Mouse (Mus musculus): Measurements from ENCODE around the gene Adam11.

Adam11 gene

GRCm38 (mm10) chr11:102753591-102754324 lies 7.5 kb upstream of the Adam11 start:
- ATAC-seq (ENCODE audit: low TSS enrichment), result peak; percentile 29; the same call in 1 of the 2 replicates

DNA sequence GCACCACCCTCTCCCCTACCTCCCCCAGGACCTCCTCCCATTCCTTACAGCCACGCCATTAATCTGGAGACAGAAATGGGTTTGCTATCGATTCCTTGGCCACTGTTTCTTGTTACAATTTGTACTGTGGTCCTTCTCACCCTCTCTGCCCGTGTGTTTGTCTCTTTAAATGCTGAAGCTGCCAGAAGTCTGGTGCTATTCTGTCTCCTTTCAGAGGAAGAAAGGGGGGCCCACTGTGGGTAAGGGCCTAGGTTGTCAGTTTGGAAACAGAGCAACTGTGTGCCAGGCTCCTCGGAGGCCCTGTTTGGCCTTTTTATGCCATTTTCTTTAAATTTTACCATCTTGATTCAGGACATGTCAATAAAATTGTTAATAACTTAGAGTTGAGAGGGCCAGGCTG lies 6.8 kb upstream of the Adam11 start:
- no peak for ATAC-seq (ENCODE audit: low TSS enrichment)

DNA sequence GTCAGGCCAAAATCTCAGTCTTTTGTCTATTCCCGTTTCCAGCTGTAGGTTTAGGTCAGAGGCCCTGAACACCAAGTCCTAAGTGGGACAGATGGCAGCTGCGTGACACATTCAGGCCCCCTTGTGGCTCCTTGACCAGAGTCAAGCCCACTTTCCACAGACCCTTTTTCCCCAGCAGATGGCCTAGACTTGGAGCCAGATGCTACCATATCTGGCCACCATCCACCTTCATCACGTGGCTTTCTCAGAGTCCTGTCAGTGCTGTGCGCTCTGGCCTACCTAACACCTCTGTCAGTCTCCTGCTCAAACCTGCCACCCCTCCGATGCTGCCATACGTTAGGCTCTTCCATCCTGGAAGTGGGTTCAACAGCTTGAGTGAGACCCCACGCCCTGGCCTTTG lies 5.8 kb upstream of the Adam11 start:
- ATAC-seq (ENCODE audit: low TSS enrichment), result no peak

DNA sequence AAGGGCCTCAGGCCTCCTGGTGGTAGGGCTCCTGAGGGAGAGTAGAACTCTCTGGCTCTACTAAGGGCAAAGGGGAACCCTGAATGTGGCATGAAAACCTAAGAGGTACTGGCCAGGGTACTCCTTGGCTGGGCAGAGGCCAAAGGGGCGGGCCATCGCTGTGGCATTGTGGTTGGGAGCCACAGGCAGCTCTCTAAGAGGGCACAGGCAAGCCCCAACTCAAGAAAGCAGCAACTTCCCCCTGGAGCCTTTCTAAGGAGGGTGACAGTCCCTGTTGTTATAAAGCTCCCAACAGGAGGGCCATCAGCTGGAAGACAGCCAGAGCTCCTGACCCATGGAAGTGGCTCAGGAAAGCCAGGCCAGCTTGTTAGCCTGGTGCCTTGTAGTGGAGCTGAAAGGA lies 2.3 kb upstream of the Adam11 start:
- ATAC-seq (ENCODE audit: low TSS enrichment), result no peak

DNA sequence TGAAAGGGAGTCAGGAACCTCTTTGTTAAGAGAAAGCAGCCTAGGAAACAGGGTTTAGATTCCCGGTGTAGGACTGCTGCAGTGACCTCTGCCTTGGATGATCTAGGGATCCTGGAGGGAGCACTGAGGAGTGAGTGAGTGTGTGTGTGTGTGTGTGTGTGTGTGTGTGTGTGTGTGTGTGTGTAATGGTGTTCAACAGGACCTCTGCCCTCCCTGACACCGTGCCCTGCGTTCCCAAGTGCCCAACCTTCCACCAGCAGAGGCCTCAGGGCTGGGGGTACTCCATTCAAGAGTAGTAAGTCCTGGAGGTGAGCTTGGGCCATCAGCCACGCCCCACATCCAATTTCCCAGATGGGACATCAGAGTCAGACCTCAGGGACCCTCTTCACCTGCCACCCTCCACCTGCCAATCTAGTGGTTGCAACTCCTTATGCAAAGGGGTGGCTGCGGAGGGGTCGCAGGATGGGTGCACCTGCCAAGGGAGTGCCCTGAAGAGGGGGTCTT lies 382 bp upstream of the Adam11 start:
- ATAC-seq (ENCODE audit: low TSS enrichment), result no peak

- no peak for ATAC-seq (ENCODE audit: low TSS enrichment)
Measured at GRCm38 (mm10) chr11:102762248-102762647, 1.0 kb downstream of the Adam11 start.

DNA sequence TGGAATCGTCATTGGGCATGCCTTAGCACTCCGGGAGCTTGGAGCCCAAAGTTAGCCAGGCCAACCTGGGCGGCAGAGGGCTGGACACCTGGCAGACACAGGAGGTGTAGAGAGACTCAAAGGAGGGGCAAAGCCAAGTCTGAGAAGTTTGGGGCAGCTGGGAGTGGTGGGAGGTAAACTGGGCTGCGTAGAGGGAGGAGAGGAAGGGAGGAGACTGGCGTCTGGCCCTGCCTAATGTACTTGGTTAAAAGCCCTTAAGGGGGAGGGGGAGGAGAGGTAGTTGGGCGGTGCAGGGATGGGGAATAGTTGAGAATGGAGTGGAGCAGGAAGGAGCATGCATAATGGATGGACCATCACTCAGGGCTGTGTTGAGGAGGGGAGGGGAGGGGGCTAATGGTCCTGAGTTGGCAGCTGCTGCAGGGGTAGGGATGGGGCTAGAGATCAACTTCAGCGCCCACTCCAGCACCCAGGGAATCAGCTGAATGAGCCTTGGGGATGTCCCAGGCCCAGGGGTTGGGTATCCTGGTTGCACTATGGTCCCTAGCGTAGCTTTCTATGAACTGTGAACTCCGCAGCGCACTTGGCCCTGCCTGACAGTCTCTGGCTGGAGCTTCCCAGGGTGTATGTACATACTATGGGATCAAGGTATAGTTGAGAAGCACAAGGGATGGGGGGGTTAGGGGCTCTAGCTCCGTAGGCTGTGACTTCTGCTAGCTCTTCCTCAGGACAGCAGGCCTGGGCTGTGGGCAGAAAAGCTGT lies 1.9 kb downstream of the Adam11 start:
- ATAC-seq (ENCODE audit: low TSS enrichment), result 0 out of 2 replicates have a peak, but pooled peaks have one; percentile 29

DNA sequence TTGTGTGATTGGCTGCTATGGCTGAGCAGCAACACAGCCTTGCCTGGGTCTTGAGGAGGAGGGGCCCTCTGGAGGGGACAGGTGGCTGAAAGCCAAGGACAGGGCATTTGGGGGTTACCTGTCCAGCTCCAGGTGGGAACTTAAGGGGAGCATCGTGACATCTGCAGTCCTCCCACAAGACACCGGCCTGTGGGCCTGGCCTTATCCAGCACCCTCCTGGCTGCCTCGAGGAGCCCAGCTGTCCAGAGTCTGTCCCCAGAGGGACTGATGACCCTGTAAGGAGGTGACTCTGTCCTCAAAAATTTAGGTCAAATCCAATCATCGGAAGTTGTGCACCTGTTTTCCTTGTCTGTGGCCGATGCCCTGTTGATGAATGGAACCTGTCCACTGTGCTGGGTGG lies 4.2 kb downstream of the Adam11 start:
- ATAC-seq (ENCODE audit: low TSS enrichment), result no peak

DNA sequence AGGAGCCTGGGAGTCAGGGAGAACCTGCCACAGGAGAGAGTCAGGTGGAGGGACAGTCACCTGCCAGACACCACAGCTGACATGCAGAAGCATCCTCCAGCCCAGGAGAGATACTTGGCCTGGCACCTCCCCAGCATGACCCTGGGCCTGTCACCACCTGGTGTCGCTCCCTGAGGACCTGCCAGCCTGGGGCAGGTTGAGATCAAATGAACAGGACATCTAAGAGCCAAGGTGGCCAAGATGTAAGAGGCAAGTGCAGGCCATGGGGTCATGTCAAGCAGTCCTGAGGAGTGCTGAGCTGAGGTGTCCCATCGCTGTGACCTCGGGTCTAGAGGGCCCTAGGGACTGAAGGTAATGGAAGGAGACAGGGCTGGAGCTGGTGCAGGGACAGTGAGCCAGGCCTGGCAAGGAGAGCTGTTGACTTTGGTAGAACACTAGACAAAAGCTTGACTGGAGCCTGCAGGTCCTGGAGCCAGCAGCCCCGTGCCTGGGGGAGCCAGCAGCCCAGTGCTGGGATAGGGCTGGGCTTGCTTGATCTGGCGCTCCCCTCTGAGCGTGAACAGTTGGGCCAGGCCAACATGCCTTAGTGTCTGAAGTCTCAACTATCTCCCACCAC lies 5.9 kb downstream of the Adam11 start:
- no peak for ATAC-seq (ENCODE audit: low TSS enrichment)

GRCm38 (mm10) chr11:102769141-102769540 lies 7.9 kb downstream of the Adam11 start:
- no peak for ATAC-seq (ENCODE audit: low TSS enrichment)

GRCm38 (mm10) chr11:102769993-102770661 lies 8.9 kb downstream of the Adam11 start:
- no peak for ATAC-seq (ENCODE audit: low TSS enrichment)

- ATAC-seq (ENCODE audit: low TSS enrichment), result no peak
Measured at GRCm38 (mm10) chr11:102770662-102771435, 9.6 kb downstream of the Adam11 start.

DNA sequence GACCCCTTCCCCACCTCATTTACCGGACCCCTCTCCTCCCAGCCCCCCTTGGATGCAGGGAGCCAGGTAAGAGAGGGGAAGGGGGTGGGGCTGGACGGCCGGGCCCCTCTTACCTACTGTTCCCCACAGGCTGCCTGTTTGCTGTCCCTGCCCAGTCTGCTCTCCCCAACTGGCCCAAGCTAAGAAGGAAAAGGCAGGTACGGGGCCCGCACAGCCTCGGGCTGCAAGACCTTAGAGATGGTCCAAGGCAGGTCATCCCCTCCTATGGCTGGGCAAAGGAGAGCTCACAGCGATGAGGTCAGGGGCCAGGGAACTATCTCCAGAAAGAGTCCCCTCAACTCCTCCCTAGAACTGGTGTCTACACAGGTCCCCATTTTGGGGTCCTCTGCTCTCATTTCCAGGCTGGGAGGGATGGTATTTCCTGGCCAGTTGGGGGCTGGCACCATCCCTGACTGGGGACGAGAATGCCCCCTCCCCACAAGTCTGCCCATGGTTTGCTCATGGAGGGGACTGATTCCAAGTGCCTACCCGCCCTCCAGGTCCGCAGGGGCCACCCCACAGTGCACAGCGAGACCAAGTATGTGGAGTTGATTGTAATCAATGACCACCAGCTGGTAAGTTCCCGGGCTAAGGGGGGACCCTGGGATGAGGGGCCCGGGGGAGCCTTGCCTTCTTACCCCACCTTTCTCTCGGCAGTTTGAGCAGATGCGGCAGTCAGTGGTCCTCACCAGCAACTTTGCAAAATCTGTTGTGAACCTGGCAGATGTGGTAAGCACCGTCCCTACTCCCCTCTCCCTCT lies 10.9 kb downstream of the Adam11 start:
- no peak for ATAC-seq (ENCODE audit: low TSS enrichment)

GRCm38 (mm10) chr11:102772771-102773700 lies 11.8 kb downstream of the Adam11 start:
- no peak for ATAC-seq (ENCODE audit: low TSS enrichment)

GRCm38 (mm10) chr11:102773713-102774611 lies 12.7 kb downstream of the Adam11 start:
- peak; percentile 45; the same call in 1 of the 2 replicates for ATAC-seq (ENCODE audit: low TSS enrichment)

DNA sequence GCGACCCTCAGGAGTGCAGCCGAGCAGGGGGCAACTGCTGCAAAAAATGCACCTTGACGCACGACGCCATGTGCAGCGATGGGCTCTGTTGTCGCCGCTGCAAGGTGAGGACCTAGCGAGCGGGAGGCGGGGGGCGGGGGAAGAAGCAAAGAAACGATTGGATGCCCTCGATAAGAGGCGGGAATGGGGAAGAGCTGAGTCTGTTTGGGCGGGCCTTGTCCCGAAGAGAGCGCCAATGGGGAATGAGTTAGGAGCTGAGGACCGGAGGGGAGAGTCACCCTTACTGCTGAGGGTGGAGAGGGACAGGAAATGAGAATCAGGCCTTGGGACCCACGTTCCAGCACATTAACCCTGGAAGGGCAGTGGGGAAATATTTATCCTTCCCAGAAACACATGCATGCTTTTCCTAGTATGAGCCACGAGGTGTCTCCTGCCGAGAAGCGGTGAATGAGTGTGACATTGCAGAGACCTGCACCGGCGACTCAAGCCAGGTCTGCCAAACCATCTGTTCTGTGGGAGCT lies 13.4 kb downstream of the Adam11 start:
- ATAC-seq (ENCODE audit: low TSS enrichment), result peak; percentile 60

- ATAC-seq (ENCODE audit: low TSS enrichment), result no peak
Measured at GRCm38 (mm10) chr11:102777598-102777997, 16.4 kb downstream of the Adam11 start.

GRCm38 (mm10) chr11:102778165-102778564 lies 16.9 kb downstream of the Adam11 start:
- ATAC-seq (ENCODE audit: low TSS enrichment), result no peak
